Mouse (Mus musculus): Measurements from ENCODE around the gene Mef2a.

DNA sequence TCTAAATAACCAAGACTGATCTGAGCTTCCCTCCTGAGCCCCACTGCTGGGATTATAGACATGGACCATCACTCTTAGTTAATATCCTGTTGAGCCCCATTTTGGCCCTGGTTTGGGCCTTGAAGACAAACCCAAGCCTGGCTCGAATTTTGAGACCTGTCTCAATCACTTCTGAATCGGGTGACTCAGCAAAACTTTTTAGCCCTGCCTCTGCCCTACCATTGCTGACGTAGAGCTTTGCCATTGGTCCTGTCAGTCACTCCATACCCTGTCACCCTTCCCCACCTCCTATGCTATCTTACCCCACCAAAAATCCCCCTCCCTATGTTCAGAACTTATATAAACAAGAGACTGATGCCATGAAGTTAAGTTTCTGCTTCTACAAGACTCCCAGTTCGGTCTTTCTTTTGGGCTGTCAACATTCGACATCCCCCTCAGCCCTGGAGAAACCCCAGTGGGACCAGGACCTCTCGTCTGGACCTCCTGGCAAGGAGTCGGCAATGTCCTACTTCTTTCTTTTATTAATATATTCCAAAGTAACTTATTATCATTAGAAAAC is 30.5 kb downstream of the Mef2a start:
- TF ChIP-seq POLR2A (IDR thresholded peaks at IDR 0.05; ENCODE audit: borderline replicate concordance, low read depth, low read length) (no peak), CTCF (IDR thresholded peaks at IDR 0.05; ENCODE audit: low read depth, low read length) (no peak)

Measured in bone marrow macrophage, adult 2 months (primary cell).